Mouse (Mus musculus): ENCODE data around the gene Armc12. TPM values are rescaled to one million over a fixed set of nuclear protein-coding genes. Genes with fewer than 3 reads are reported as not detected.
A peak's percentile ranks its signal among the peaks of the same experiment; 100 is the strongest.

The Armc12 gene
- polyA plus RNA-seq (2016; fragmentation: Nextera tagmentation; extraction: Ambion mirVana) = not detected in 2 replicates

DNA sequence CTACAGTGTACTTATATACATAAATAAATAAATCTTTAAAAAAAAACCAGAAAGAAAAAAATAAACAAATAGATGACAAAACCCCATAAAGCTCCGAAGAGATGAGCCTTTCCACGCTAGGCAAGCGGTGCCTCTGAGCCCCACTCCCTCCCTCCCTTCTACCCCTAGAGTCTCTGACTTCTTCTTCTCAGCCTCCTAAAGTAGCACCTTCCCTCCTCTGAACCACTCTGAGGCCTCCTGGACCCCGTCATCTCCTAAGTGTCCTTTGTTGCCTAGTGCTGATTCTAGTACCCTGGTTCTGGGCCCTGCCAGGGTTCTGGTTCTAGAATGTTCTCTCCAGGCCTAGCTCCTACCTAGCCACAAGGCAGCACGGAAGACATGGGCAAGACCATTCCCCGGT, at the start of gene Armc12:
TSS of gene Armc12 (plus strand) at position 301 of the 400 bp plus-strand sequence.
- H3K27me3 ChIP-seq = peaks cover 29% of the 10 kb centered on the region
- H3K9ac ChIP-seq (replicated peaks) = no peak within 1 kb of the TSS
- WGBS = 91% methylated on average over 6 of the region's 6 CpGs
- no peak within 1 kb of the TSS for H3K4me2 ChIP-seq (replicated peaks)
- H3K27ac ChIP-seq (replicated peaks) = no peak within 1 kb of the TSS
- ATAC-seq (ENCODE audit: low FRiP score, low read depth) = no peak
- peaks cover 8% of the 10 kb centered on the region for H3K4me1 ChIP-seq
- H3K4me3 ChIP-seq = no peak within 1 kb of the TSS
- no peaks in the 10 kb centered on the region for H3K36me3 ChIP-seq
- no peaks in the 10 kb centered on the region; the same call in 1 of the 2 replicates for H3K9me3 ChIP-seq

DNA sequence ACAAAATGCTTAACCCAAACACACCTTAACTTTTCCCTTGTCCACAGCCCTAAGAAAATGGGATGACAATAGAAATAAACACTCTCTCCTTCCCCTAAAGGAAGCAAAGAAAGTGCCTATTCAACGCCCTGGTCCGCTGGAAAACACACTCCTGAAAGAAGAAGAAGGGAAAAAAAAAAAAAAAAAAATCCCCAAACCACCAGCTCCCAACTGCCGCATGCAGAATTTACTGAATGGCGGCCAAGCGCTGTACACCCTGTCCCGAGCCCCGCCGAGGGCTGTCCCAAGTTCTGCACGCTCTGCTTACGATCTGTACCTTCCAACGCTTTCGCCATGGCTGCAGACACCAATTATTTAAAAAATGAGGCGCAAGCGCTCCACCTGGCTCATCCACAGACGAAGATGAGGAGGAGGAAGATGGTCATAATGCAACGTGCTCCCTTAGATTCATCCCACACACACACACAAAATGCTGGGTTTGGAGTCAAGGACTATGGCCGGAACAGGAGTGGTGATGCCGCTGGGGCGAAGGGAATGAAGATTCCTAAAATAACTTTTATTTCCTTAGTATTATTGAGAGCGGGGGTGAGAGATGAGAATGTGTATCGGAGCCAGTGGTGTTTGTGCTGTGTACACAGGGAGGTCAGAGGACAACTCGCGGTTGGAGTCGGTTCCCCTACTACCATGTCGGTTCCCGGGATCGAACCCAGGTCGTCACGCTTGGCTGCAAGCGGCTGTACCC, 45.7 kb upstream of the Armc12 start:
- Histone ChIP-seq H3K9me3 (no peaks in the 10 kb centered on the region), H3K36me3 (no peaks in the 10 kb centered on the region), H3K4me1 (peaks cover 9% of the 10 kb centered on the region), H3K27ac (replicated peaks) (peak overlapping the region; percentile 88; the same call in 1 of the 2 replicates), H3K27me3 (no peaks in the 10 kb centered on the region), H3K4me3 (peak overlapping the region; percentile 87), H3K4me2 (replicated peaks) (peak overlapping the region; percentile 68), H3K9ac (replicated peaks) (peak overlapping the region; percentile 85)
- 8% methylated on average over 30 of the region's 30 CpGs for WGBS
- ATAC-seq (ENCODE audit: low FRiP score, low read depth) = no peak

DNA sequence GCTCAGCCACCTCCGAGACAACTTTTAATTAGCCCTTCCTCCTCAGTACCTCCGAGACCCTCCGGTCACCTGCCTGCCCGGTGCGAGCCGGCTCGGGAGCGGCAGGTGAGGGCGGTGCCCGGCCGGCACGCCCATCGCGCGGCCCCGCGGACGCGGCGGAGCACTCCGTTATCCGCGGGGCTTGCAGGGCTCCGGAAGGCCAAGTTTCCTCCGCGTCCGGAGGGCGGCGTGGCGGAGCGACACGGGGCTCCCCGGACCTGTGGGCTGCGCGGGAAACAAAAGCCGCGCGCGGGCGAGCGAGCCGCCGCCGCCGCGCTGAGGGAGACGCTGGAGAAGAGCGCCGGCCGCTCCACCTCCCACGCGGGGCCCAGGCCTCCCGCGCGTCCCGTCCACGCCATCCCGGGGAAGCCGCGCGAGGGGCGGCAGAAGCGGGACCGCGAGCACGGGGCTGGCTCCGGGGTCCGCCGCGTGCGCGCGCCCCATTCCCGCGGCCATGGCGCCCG, 45.1 kb upstream of the Armc12 start:
- H3K36me3 ChIP-seq = no peaks in the 10 kb centered on the region
- ATAC-seq (ENCODE audit: low FRiP score, low read depth) = peak; percentile 60
- H3K9ac ChIP-seq (replicated peaks) = peak overlapping the region; percentile 85
- peaks cover 9% of the 10 kb centered on the region for H3K4me1 ChIP-seq
- H3K27ac ChIP-seq (replicated peaks) = peak overlapping the region; percentile 88
- H3K27me3 ChIP-seq = no peaks in the 10 kb centered on the region
- under 1% methylated on average over 60 of the region's 77 CpGs for WGBS
- H3K9me3 ChIP-seq = no peaks in the 10 kb centered on the region
- peak overlapping the region; percentile 68 for H3K4me2 ChIP-seq (replicated peaks)
- peak overlapping the region; percentile 87 for H3K4me3 ChIP-seq

DNA sequence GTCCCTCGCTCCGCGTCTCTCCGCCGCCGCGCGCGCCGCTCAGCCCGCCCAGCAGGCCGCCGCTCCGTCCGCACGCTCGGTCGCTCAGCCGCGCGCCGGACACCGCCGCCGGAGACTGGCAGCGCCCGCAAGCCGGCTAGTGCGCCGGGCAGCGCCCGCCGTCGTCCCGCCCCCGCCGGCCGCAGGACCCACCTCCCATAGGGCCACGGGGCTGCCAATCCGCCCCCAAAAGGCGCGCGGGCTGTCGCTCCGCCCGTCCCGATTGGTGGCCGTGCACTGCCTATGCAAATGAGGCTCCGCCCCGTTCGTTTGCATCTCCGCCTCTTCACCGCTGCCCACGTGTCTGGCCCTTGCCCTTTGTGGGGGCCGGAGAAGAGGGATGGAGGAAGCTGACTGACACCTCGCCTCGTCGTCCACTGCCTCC, 44.6 kb upstream of the Armc12 start:
- Histone ChIP-seq H3K9ac (replicated peaks) (peak overlapping the region; percentile 85), H3K4me3 (peak overlapping the region; percentile 87), H3K9me3 (no peaks in the 10 kb centered on the region), H3K27ac (replicated peaks) (peak overlapping the region; percentile 88), H3K36me3 (no peaks in the 10 kb centered on the region), H3K4me1 (peaks cover 10% of the 10 kb centered on the region), H3K4me2 (replicated peaks) (peak overlapping the region; percentile 68), H3K27me3 (no peaks in the 10 kb centered on the region)
- peak; percentile 98 for ATAC-seq (ENCODE audit: low FRiP score, low read depth)
- WGBS = 0% methylated on average over 41 of the region's 58 CpGs

DNA sequence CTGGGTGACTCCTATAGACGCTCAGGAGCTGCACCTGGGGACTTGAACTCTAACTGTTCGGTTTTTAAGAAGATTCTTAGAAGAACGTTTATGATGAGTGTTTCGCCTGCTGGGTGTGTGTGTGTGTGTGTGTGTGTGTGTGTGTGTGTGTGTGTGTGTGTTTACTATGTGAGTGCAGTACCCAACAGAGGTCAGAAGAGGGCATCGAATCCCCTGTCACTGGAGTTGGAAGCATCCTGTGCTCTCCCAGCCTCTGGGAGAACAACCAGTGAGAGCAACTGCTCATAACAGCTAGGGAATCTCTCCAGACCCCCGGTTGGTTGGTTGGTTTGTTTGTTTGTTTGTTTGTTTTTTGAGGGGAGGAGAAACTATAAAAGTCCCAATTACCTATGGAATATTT, 43.9 kb upstream of the Armc12 start:
- WGBS = 73% methylated on average over 6 of the region's 6 CpGs
- Histone ChIP-seq H3K4me1 (peaks cover 17% of the 10 kb centered on the region), H3K4me2 (replicated peaks) (peak overlapping the region; percentile 68; the same call in 1 of the 2 replicates), H3K27ac (replicated peaks) (0 out of 2 replicates have a peak overlapping the region, but pooled peaks have one; percentile 60), H3K4me3 (no peak overlapping the region), H3K9me3 (no peaks in the 10 kb centered on the region), H3K9ac (replicated peaks) (no peak overlapping the region), H3K27me3 (no peaks in the 10 kb centered on the region), H3K36me3 (no peaks in the 10 kb centered on the region)
- no peak for ATAC-seq (ENCODE audit: low FRiP score, low read depth)

DNA sequence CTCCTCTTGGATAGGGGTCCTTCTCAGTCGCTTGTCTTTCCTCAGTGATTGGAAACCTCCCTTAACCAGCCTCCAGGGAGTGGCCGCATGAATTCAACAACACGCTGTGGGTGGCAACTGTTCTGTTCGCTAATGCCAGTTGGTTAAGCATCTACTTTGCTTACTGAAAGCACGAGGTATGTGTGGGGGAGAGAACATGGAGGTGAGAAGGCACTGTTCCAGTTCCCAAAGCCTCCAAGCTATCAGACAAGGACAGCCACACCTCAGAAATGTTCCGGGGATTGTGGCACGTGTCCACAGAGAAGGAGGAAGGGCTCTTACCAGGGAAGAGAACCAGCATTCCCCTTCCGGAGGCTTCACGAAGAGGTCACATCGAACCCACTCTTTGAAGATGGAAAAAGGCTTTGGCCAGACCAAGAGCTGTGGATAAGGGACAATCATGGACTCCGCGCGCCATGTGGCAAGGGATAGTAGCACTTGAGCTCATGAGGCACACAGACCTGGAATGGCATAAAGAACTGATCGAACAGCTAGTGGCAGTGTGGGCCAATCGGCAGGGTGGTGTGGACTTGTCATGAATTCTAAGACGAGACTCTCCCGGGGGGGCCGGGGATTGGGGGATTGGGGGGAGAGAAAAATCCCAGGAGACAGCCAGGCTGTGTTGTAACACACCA, 42.9 kb upstream of the Armc12 start:
- WGBS = 92% methylated on average over 17 of the region's 18 CpGs
- Histone ChIP-seq H3K9ac (replicated peaks) (no peak overlapping the region), H3K4me1 (peaks cover 18% of the 10 kb centered on the region), H3K27me3 (no peaks in the 10 kb centered on the region), H3K4me2 (replicated peaks) (no peak overlapping the region), H3K27ac (replicated peaks) (no peak overlapping the region), H3K36me3 (no peaks in the 10 kb centered on the region), H3K4me3 (no peak overlapping the region), H3K9me3 (no peaks in the 10 kb centered on the region)
- ATAC-seq (ENCODE audit: low FRiP score, low read depth) = no peak

DNA sequence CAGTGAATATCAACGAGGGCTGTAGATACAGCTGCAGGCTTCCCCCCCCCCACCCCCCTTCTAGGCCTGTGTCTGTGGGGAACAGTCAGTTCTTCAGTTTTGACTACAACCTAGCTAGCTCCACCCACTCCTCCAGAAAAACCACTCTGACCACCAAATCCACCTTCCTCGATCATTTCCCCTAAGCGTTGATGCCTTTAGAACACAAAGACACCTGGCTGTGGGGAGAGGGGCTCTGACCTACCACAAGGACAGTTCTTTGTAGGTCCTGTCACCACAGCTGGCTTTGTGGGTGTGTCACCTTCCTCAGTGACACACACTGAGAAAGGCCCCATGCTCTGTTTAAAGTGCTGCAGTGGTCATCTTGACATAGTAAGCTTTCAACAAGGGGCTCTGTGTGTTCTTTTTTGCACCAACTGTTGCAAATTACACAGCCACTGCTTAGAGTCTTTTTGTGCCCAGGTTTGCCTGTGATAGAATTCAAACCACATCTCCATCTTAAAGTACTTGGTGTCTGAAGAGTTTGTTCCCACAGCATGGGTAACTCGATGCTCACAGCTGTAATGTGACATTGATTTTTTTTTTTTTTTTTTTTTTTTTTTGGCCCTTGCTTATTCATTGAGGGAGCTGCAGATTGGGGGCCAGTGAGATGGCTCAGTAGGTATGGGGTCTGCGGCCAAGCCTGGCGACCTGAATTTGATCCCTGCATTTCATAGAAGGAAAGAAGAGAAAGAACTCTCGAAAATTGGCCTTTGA, 42.2 kb upstream of the Armc12 start:
- peaks cover 18% of the 10 kb centered on the region for H3K4me1 ChIP-seq
- no peaks in the 10 kb centered on the region for H3K36me3 ChIP-seq
- 85% methylated on average over 7 of the region's 7 CpGs for WGBS
- H3K27me3 ChIP-seq = no peaks in the 10 kb centered on the region
- no peak overlapping the region for H3K27ac ChIP-seq (replicated peaks)
- H3K4me3 ChIP-seq = no peak overlapping the region
- ATAC-seq (ENCODE audit: low FRiP score, low read depth) = no peak
- no peak overlapping the region for H3K4me2 ChIP-seq (replicated peaks)
- no peak overlapping the region for H3K9ac ChIP-seq (replicated peaks)
- no peaks in the 10 kb centered on the region for H3K9me3 ChIP-seq

DNA sequence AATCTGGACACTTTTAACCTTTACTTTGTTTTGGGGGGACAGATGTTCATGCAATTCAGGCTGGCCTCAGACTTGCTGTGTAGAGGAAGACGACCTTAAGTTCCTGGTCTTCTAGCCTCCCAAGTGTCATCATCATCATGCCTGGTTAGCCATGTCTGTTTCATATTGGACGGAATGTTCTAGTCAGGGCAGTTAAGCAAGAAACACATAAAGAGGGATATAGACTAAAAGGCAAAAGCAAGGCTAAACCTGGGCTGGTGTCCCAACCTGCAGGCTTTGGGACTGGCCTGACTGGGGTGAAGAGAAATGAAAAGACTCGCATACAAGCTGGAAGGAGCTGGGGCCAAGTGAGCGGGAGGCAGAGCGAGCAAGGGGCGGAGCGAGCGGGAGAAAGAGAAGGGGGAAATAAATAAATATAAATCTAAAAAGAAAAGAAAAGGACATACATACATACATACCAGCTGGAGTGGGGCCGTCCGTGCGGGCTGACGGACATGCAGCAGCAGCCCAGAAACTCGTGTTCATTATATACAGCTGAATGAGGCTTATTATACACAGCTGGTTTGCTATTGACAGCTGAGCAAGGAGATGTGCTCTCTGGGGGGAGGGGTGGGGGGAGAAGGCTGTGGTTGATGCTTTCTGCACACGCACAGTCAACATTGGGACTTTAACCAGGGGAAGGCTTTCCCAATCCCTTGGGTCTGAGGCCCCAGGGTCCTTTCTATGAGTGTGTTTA, 39.4 kb upstream of the Armc12 start:
- Histone ChIP-seq H3K27me3 (no peaks in the 10 kb centered on the region), H3K4me2 (replicated peaks) (no peak overlapping the region), H3K27ac (replicated peaks) (no peak overlapping the region), H3K4me1 (peaks cover 11% of the 10 kb centered on the region), H3K9me3 (no peaks in the 10 kb centered on the region), H3K4me3 (no peak overlapping the region), H3K36me3 (no peaks in the 10 kb centered on the region), H3K9ac (replicated peaks) (no peak overlapping the region)
- 74% methylated on average over 14 of the region's 14 CpGs for whole genome bisulfite sequencing
- ATAC-seq (ENCODE audit: low FRiP score, low read depth) = no peak

DNA sequence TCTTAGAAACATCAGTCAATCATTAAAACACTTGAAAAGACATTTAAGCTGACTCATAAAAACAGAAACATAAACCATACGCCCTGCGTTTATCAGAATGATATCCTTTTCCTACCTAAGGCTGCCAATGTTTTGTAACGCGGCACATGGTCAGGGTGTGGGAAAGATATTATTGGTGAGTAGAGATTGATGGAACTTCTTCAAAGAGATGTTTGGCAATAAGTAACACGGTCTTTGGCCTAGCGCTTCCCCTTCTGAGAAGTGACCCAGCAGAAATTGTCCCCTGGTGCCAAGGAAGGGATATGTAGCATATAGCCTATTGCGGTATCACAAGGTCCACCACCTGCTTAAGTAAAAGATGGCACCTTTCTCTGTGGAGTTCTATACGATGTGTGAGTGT, 34.8 kb upstream of the Armc12 start:
- no peak overlapping the region for H3K4me2 ChIP-seq (replicated peaks)

DNA sequence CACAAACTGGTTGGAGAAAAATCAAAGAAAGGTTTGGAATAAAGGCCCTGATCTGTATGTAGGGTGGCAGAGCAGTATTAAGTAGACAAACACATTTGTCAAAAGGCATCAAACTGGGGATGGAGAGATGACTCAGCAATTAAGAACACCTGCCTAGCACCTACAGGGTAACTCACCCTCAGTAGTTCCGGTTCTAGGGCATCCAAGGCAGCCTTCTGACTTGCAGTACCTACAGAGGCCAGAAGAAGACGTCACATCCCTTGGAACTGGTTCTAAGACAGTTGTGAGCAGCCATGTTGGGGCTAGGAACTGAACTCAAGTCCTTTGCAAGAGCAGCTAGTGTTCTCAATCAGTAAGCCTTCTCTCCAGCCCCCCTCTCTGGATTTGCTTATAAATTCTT, 31.4 kb upstream of the Armc12 start:
- no peak overlapping the region for H3K4me2 ChIP-seq (replicated peaks)
- no peak overlapping the region for H3K9ac ChIP-seq (replicated peaks)
- no peaks in the 10 kb centered on the region for H3K27me3 ChIP-seq
- ATAC-seq (ENCODE audit: low FRiP score, low read depth) = no peak
- WGBS = 79% methylated on average over 2 of the region's 2 CpGs
- H3K4me1 ChIP-seq = no peaks in the 10 kb centered on the region
- no peaks in the 10 kb centered on the region for H3K36me3 ChIP-seq
- H3K4me3 ChIP-seq = no peak overlapping the region
- H3K27ac ChIP-seq (replicated peaks) = no peak overlapping the region
- H3K9me3 ChIP-seq = 0 out of 2 replicates have a peak, but pooled peaks cover 7% of the 10 kb centered on the region

More for the DNA sequence above, 34.8 kb upstream of the Armc12 start:
- H3K9ac ChIP-seq (replicated peaks) = no peak overlapping the region
- 0 out of 2 replicates have a peak, but pooled peaks cover 7% of the 10 kb centered on the region for H3K9me3 ChIP-seq
- H3K4me1 ChIP-seq = peaks cover 9% of the 10 kb centered on the region
- H3K36me3 ChIP-seq = no peaks in the 10 kb centered on the region
- WGBS = 93% methylated on average over 8 of the region's 8 CpGs
- H3K27me3 ChIP-seq = no peaks in the 10 kb centered on the region
- no peak overlapping the region for H3K4me3 ChIP-seq
- no peak for ATAC-seq (ENCODE audit: low FRiP score, low read depth)
- no peak overlapping the region for H3K27ac ChIP-seq (replicated peaks)

DNA sequence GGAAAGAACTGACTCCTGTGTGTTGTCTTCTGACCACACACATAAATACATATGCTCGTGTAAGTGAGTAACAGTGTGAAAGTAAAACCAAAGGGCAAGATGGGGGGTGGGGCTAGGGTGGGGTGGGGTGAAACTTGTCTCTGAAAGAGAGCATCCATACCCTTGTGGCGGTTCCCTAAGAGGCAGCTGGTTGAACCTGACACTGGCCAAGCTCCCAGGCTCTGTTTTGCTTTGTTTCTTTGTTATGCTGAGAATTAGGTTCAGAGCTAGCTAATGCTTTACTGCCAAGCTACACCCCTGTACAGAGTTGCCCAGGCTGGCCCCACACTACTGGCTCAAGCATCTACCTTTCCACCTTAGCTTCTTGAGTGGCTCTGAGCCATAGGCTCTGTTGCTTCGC, 30.1 kb upstream of the Armc12 start:
- Histone ChIP-seq H3K27ac (replicated peaks) (no peak overlapping the region), H3K4me1 (no peaks in the 10 kb centered on the region), H3K9ac (replicated peaks) (no peak overlapping the region), H3K4me3 (no peak overlapping the region), H3K9me3 (0 out of 2 replicates have a peak, but pooled peaks cover 7% of the 10 kb centered on the region), H3K36me3 (no peaks in the 10 kb centered on the region), H3K4me2 (replicated peaks) (no peak overlapping the region), H3K27me3 (no peaks in the 10 kb centered on the region)
- WGBS = 75% methylated on average over 3 of the region's 3 CpGs
- ATAC-seq (ENCODE audit: low FRiP score, low read depth) = no peak
